Mouse (Mus musculus) kidney, postnatal 36 days (tissue): ENCODE data around the gene Nosip.

Experiments used
- DNase-seq, 2 experiments: peaks; one replicate each; pipeline ENCODE4 v3.0.0; 2021 to 2022; ENCODE audit warnings: mixed read lengths in 2 of 2

Nosip gene

DNA sequence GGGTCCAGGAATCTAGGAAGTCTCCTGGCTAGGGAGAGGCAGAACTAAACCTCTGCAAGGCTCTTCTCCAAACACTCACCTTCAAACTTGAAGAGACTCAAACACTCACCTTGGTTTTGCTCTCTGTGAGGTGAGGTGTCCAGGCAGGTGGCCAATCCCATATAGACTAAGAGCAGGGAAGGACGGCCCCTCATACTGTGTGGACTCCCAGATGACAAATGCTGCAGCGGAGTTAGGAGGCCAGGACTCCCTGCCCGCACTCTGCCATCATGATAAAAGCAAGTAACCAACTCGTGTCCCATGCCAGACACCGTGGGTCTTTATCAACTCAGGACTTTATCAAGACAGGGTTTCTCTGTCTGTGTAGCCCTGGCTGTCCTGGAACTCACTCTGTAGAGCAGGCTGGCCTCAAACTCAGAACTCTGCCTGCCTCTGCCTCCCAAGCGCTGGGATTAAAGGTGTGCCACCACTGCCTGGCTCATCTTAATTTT is 1.6 kb upstream of the Nosip start:
- DNase-seq: no peak

DNA sequence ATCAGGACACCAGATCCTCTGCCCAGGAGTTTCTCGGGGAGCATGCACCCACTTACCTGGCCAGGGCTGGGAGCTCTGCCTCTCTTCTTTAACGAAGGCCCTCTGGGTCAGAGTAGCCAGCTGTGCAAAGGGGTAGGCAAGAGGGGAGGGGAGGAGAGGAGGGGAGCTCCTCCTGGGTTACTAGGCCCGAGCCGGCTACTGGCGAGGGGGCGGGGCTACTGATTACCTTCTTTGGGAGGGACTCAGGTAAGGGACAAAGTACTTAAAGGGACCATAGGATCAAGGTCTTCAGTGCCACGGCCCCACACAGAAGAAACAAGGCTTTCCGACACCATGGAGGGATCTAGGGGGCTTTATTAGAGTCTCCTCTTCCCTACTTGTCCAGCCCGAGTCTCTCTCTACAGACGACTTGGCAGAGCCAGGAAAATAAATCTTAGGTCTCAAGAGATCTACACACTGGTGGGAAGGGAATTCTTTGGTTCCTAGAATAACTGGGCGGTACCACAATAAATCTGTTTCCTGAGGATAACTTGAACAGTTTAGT is 625 bp upstream of the Nosip start:
- DNase-seq: peak; percentile 89 to 91

DNA sequence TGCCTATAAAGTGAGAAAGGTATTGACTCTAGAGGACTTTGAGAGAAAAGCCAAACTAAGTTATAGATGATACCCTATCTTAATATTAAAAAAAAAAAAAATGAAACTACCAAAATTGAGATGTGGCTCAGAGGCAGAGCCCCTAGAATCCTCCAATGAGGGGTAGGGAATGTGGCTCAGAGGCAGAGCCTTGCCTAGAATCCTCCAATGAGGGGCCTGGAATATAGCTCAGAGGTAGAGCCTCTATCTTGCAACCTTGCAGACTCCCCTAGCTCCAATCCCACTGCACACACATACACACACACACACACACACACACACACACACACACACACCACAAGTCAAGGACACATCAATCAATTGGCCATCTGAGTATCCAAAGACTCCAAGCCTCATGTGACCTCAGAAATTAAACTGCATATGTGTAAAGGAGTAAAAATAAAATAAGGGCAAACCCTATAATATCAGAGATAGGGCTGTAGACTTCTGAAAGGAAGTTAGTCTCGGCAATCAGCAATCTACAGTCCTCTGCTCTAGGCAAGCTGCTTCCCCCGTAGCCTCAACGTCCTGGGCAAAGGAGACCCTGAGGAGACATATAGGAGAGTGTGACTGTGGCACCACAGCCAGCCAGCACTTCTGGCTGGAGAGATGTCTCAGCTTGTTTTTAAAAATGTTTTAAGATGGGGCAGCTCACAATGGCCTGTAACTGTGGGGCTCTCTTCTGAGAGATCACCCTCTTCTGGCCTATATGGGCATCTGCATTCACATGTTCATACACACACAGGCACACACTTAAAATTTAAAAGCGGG is 5.2 kb downstream of the Nosip start:
- no peak for DNase-seq

DNA sequence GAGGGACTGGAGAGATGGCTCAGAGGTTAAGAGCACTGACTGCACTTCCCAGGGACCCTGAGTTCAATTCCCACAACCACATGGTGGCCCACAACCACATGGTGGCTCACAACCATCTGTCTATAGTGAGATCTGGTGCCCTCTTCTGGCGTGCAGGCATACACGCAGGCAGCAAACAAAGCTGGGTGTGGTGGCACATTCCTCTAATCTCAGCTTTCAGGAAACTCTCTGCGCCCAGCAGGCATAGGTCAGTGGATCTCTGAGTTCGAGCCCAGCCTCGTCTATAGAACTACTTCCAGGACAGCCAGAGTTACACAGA is 5.7 kb downstream of the Nosip start:
- DNase-seq: peak; percentile 51 to 78

DNA sequence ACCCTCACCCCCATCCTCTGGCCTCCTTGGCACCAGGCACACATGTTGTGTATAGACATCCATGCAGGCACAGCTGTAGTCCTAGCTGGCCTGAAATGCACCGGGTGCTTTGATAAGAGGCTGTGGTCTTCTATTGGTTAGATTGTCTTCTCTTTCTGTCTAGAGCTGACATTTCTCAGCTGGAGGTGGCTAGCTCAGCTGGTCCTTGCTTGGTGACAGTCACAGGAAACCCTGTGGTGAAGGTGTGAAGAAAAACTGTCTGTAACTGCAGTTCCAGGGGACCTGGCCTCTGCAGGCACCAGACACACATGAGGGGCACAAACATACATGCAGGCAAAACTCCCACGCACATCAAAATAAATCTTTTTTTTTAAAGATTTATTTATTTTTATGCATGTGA is 7.4 kb downstream of the Nosip start:
- no peak for DNase-seq

DNA sequence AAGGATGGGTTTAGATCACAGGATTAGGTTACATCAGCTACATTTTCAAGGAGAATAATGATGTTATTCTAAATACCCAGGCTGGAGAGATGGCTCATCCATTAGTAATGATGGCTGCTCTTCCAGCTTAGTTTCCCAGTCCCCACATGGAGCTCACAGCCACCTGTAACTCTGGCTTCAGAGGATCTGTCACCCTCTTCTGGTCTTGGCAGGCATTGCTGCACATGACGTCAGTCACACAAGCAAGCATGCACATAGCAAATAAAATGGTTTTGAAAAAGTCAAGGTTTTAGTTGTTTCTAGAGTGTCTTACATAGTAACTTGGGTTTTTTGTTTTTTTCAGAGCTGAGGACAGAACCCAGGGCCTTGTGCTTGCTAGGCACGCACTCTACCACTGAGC is 10.0 kb downstream of the Nosip start:
- DNase-seq: peak in 1 of 2 experiments; percentile 53

DNA sequence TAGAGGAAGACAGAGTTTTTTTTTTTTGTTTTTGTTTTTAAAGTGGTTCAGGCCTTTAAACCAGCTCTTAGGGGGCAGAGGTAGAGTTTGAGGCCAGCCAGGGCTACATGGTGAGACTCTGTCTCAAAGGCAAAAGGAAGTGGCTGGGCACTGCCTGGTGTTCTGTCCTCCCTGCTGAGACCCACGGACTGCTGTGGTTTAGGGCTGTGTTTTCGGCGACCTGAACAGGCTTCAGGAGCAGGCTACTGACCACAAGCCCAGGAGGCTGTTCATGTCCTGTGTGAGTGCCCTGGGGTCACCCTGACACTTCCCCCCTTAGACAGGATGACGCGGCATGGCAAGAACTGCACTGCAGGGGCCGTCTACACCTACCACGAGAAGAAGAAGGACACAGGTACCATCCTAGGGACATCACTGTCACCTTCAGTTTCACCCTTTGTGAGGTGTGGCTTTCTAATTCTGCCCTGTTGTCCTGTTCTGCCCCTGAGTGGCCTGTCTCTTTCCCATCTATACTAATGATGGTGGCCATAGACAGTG is 11.0 kb downstream of the Nosip start:
- no peak for DNase-seq

DNA sequence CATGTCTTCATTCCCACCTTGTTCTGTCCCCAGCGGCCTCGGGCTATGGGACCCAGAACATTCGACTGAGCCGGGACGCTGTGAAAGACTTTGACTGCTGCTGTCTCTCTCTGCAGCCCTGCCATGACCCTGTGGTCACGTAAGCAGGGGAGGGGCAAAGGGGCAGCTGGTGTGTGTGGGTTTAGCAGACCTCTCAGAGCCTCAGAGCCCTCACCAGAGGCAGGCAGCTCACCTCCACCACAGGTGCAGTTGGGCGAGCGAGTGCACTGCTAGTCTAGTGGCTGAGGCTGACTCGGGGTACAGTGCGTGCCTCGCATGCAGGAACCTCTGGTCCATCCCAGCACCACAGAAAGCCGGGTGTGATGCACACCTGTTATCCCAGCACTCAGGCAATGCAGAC is 11.7 kb downstream of the Nosip start:
- DNase-seq: no peak

DNA sequence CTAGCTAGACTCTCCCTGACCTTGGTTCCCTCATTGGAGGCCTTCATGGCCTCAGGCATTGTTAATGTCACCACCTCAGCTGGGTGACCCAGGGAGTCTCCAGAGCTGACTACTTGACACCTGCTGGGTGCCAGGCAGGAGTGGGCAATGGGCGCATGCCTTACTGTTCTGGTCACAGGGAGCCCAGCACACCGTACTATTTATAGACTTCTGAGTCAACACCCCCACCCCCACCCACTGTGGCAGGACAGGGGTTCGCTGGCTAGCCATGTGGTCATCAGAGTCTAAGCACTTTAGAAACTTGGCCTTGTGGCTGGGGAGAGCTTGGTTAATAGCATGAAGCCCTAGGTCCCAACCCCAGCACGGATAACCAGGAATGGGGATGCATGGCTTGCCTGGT is 13.2 kb downstream of the Nosip start:
- DNase-seq: no peak

DNA sequence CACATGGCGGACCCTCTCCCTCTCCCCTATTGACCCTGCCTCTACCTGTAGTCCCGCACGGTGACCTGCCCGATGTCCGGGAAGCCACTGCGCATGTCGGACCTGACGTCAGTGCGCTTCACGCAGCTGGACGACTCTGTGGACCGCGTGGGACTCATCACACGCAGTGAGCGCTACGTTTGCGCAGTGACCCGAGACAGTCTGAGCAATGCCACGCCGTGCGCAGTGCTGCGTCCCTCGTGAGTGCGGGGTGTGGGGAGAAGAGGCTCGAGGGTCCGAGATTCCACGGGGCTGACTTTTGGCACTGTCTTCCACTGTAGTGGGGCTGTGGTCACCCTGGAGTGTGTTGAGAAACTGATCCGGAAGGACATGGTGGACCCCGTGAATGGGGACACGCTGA is 14.3 kb downstream of the Nosip start:
- no peak for DNase-seq

DNA sequence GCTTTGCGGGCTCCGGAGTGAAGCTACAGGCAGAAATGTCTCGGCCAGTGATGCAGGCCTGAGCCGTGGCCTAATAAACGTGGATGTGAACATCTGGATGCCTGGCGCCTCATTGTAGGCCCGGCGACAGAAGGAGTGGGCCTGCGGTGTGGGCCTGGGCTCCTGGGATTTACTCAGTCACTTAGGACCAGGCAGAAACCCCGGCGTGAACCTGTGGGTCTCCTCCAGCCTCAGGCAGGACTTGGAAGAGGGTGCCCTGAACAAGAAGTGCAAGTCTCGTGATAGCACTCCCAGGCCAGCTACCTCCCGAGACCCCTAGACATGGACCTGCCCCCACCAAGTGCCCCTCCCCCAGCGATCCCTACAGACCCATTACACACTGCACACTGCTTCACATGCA is 15.1 kb downstream of the Nosip start:
- no peak for DNase-seq

DNA sequence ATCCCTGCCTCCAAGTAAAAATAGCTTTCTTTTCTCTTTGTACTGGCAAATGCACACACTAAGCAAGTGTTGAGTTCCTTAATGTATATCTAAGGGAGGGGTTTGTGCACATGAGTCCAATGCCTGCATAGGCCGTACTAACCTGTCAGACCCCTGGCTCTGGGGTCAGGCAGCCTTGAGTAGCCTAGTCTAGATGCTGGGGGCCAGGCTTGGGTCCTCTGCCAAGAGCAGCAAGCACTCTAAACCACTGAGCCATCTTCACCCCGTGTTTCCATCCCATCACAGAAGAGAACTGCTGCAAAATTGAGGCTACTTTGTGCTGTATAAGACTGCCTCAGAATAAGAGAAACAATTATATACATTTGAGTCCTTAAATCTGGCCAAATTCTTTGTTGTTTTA is 15.6 kb downstream of the Nosip start:
- DNase-seq: no peak

DNA sequence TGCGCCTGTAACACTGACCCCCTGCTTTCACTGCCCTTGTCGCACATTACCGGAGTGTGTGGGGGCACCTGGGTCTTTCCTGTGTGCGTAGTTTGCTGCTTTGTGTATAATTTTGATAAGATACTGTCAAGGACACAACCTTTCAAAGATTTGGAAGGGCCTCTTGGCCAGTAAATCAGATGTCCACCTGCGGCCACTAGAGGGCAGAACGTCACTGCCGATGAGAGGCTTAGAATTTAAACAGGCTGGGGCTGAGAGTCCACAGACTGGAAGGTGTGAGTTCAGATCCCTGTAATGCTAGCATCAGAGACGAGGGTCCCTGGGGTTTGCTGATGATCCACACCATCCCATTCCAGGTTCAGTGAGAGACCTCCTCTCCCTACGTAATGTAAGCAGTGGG is 16.3 kb downstream of the Nosip start:
- peak; percentile 81 to 90 for DNase-seq

DNA sequence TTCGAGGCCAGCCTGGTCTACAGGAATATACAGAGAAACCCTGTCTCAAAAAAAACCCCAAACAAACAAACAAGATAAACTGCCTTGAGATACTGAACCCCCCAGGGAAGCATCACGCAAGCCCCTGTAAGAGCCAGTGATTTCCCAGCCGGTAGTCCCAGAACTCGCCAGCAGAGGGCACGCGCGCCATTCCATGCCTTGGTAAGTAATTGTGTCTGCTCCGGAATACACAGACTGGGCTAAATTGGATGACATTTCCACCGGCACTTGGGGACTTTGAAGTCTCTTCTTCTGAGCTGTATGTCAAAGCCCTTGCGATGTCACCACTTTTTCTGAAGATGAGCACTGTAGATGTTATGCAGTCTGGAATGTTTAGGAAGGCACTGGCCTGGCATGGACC is 17.6 kb downstream of the Nosip start:
- peak; percentile 91 to 96 for DNase-seq

DNA sequence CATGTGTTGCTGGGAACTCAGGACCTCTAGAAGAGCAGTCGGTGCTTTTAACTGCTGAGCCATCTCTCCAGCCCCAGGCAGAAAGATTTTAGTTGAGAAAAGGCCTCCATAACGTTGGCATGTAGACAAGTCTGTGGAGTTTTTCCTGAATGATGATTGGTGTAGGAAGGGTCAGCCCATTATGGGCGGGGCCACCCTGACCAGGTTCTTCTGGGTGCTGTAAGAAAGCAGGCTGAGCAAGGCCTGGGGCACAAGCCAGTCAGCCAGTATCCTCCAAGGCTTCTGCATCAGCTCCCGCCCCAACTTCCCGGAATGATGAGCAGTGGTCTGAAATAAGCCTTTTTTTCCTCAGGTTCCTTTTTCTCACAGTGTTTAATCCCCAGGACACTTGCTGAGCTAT is 18.8 kb downstream of the Nosip start:
- DNase-seq: no peak

DNA sequence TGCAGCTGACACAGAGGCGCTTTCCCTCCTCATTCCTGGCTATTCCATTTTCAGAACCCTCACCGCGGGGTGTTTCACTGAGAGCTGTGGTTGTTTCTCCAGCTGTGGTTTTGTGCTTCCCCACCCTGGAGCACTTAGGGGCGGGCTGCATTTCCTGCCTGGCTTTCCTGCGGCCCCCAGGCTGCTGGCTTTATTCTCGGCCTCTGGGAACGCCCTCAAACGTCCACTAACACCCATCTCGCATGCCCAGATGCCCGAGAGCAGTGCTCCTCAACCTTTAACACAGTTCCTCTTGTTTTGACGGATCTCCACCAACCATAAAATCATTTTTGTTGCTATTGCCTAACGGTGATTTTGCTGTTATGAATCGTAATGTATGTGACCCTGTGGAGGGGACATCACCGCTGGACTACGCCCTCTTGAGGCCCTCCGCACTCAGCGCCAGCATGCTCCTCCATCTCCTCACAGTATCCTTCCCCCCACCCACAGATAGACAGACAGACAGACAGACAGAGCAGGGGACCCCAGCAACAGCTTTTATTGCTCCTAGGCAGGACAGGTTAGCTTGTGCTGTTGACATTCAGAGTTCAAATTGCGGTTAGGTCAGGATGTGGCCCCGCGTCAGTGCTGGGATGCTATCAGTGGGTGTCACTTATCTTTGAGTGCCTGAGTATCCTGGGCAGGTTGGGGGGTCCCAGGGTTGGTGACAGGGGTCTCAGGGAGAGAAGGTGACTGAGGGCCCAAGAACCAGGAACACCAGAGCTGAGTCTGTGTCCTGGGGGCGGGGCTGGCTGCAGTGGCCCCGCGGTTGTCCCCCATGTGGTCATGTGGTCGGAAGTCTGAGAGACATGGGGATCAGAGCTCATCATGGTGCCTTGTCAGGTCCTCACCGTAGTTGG is 20.4 kb downstream of the Nosip start:
- peak; percentile 51 to 68 for DNase-seq

DNA sequence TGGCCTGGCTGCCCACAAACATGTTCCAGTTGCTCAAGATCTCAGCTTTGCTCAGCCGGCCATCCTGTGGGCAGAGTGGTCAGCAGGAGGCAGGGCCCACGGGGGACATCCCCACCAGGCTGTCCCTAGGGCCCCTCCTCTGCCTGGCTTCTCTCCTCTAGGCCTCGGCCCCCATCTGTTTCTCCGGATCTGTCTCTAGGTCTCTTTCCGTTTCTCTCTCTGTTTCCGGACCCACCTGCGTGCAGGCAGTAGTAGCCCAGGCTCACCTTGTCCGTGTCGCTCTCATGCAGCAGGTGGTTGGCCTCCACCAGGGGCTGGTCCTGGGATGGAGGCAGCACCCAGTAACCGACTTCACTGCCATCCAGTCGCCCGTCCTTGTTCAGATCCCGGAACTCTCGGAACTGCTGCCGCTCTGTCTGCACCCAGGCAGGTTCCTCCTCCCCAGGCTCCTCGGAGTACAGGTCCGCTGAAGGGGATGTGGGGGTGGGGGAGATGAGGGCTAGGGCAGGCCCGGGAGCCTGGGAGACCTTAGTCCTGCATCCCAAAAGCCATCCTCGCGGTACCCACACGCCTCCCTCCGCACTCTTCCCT is 21.2 kb downstream of the Nosip start:
- DNase-seq: no peak

DNA sequence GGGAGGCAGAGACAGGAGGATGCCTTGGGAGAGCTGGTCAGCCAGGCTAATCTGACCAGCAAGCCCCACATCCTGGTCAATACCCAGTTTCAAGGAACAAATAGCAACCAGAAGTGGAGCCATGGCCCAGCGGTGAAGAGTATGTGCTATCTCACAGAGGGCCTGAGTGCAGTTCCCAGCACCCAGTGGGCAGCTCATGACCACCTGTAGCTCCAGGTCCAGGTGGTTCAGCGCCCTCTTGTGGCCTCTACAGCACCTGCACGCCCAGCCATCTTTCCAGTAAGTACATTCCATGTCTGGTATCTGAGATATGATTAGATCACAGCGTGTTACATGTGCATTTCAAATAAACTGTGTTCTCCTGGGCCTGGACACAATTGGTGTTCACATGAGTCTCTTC is 23.9 kb downstream of the Nosip start:
- DNase-seq: no peak

DNA sequence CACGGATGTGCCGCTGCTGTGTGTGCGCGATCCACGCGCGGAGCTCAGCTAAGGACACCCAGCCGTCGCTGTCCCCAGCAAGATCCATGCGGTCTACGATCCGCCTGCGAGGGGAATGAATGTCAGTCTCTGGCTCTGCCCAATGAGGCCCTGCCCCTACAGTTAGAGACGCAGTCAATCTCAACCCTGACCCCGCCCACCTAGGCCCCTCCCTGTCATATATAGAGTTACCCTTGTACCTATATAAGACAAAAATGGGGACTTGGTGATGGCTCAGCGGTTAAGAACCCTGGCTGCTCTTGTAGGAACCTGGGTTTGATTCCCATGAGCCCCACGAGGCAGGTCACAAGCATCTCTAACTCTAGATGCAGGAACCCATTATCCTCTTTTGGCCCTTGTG is 26.4 kb downstream of the Nosip start:
- DNase-seq: no peak

DNA sequence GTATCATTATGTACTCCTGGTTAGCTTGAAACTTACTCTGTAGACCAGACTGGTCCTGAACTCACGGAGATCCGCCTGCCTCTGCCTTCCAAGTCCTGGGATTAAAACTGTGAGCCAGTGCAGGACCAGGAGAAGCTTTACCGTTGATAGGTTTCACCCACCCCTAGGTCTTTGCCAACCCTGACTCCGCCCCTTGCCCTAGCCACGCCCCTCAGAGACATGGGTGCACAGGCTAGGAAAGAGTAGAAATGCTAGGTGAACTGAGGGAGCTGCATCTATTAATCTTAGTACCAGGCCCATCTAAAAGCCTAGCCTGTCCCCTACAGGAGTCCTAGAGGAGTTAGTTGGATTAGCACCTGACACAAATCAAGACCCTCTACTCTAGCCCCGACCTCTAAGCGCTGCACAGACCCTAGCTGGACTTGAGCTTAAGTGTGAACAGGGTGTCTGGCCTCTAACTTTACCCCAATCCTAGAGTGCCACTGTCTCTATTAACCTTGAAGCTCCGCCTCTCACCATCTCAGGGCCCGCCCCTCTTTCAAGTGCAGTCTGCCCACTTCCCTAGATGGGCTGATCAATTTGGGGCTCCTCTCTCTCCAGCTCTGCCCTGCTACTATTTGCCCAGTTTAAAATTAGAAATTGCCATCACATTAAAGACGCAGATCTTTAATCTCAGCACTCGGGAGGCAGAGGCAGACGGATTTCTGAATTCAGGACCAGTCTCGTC is 28.2 kb downstream of the Nosip start:
- peak in 1 of 2 experiments; percentile 34 for DNase-seq

DNA sequence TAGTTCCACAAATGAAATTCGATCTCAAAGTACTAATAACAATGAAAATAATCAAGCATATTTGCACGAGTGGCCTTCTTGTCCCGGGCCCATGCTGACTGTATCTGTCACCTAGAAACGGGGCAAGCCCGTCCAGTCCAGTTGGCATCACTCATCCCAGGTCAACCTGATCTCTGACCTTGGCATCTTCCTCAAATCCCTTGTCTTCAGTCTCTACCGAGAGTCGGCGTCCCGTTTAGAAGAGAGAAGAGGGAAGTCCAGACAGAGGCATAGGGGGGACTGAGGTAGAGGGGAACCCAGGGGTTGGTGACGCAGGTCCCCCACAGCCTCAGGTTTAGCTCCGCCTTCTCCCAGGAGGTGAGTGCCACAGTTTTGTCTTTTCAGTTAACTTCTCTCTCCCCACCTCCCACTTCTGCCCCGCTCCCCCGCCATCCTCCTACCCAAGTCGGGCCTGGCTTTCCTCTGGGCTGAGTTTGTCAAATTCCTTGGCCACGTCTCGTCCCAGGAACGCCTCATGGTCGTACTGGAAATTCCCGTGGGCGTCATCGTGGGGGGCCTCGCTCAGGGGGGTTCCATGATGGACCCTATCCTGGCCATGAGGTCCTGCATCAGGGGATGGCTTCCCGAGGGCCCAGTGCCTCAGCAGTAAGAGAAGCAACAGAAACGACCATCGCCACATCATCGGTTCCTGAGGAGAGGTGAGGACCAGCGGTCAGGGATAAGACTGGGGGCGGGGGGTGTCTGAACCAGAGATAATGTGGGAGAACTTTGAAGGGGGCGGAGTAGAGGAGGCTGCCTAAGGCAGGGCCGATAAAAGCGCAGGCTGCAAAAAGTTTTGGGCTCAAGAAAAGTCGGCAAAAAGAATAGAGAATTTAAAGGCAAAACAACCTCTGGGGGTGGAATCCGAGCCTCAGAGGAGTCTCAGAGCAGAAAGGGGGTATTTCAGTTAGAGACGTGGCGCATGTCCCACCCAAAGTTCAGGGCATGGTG is 29.1 kb downstream of the Nosip start:
- no peak for DNase-seq
